Mouse (Mus musculus) liver, embryonic 11.5 days (tissue): ENCODE data around the gene Rtkn. TPM values are rescaled to one million over a fixed set of nuclear protein-coding genes. Genes with fewer than 3 reads are reported as not detected.

ENCODE experiments used
- ATAC-seq: fragments of 200-750 bp; cut with Nextera tagmentation; replicated peaks from 2 replicates; pipeline ENCODE4 v1.8.0; 2017; ENCODE audit warnings: moderate number of reproducible peaks, mild to moderate bottlenecking, moderate TSS enrichment, moderate library complexity; ENCODE audit not compliant: low FRiP score
- DNase-seq: peaks from one replicate; pipeline ENCODE4 v3.0.0-alpha.2; 2017; ENCODE audit warnings: low spot score
- H3K27ac ChIP-seq: fragments of 300-500 bp; sonication (generic); 2 replicates; pipeline ENCODE4 v1.5.1; 2014; ENCODE audit warnings: mild to moderate bottlenecking, low read depth, low read length, control low read depth
- H3K27me3 ChIP-seq: fragments of 300-500 bp; sonication (generic); replicated peaks from 2 replicates; pipeline ENCODE4 v1.6.1; 2014; ENCODE audit warnings: low read length, mixed read lengths; ENCODE audit not compliant: control insufficient read depth, insufficient read depth
- H3K36me3 ChIP-seq: fragments of 300-500 bp; sonication (generic); 2 replicates; pipeline ENCODE4 v1.6.1; 2014; ENCODE audit warnings: mild to moderate bottlenecking, low read length, moderate library complexity, mixed read lengths; ENCODE audit not compliant: control insufficient read depth, insufficient read depth
- H3K4me1 ChIP-seq: fragments of 300-500 bp; sonication (generic); replicated peaks from 2 replicates; pipeline ENCODE4 v1.6.1; 2014; ENCODE audit warnings: low read length, mixed read lengths; ENCODE audit not compliant: control insufficient read depth, insufficient read depth
- H3K4me2 ChIP-seq: fragments of 300-500 bp; sonication (generic); 2 replicates; pipeline ENCODE4 v1.6.1; 2014; ENCODE audit warnings: mild to moderate bottlenecking, control low read depth, moderate library complexity
- H3K4me3 ChIP-seq: fragments of 300-500 bp; sonication (generic); 2 replicates; pipeline ENCODE4 v1.5.1; 2014; ENCODE audit warnings: low read depth, low read length, control low read depth
- H3K9ac ChIP-seq: fragments of 300-500 bp; sonication (generic); 2 replicates; pipeline ENCODE4 v1.6.1; 2014; ENCODE audit warnings: low read depth, low read length, control low read depth
- H3K9me3 ChIP-seq: fragments of 300-500 bp; sonication (generic); 2 replicates; pipeline ENCODE4 v1.6.1; 2016; ENCODE audit warnings: low read length, inconsistent platforms, mixed read lengths; ENCODE audit not compliant: control insufficient read depth
- WGBS: fragments of 180-500 bp; shearing (Covaris S2); extraction: QIAGEN DNeasy Blood & Tissue Kit; methylation state at CpG from one replicate; pipeline ENCODE4 v1.1.7; 2014; 5-methylcytosine and 5-hydroxymethylcytosine counted together
- polyA plus RNA-seq: library from polyadenylated mRNA; unstranded; fragments of >200 nt; fragmentation: Nextera tagmentation; extraction: Ambion mirVana; gene quantifications from 2 replicates; pipeline ENCODE4 v1.2.1, GENCODE M21; 2014

The Rtkn gene
- polyA plus RNA-seq, 1 experiment from 2014 or later = 15.4 TPM

- Histone ChIP-seq H3K4me2 (peak overlapping the region; percentile 100), H3K9me3 (no peaks in the 10 kb centered on the region), H3K4me1 (peaks cover 23% of the 10 kb centered on the region), H3K4me3 (peak overlapping the region; percentile 87), H3K9ac (peak overlapping the region; percentile 95), H3K27ac (peak overlapping the region; percentile 87), H3K36me3 (peaks cover 2% of the 10 kb centered on the region; the same call in 1 of the 2 replicates), H3K27me3 (no peaks in the 10 kb centered on the region; the same call in none of the 2 replicates)
- ATAC-seq = peak; percentile 77
- WGBS = under 1% methylated on average over 74 of the region's 74 CpGs
- DNase-seq = peak; percentile 77
Observed at GRCm38 (mm10) chr6:83101688-83102556, 33.3 kb upstream of the Rtkn start.

GRCm38 (mm10) chr6:83103130-83103650 is 32.1 kb upstream of the Rtkn start:
- Histone ChIP-seq H3K4me2 (peak overlapping the region; percentile 100), H3K27me3 (no peaks in the 10 kb centered on the region; the same call in 1 of the 2 replicates), H3K36me3 (peaks cover 2% of the 10 kb centered on the region; the same call in 1 of the 2 replicates), H3K27ac (peak overlapping the region; percentile 34; the same call in 1 of the 2 replicates), H3K9me3 (no peaks in the 10 kb centered on the region), H3K4me3 (peak overlapping the region; percentile 87), H3K9ac (peak overlapping the region; percentile 95), H3K4me1 (peaks cover 32% of the 10 kb centered on the region)
- ATAC-seq (no peak), DNase-seq (no peak)
- 50% methylated on average over 11 of the region's 11 CpGs for WGBS

GRCm38 (mm10) chr6:83104158-83104557 is 31.1 kb upstream of the Rtkn start:
- no peak for DNase-seq
- no peak overlapping the region for H3K27ac ChIP-seq
- no peak overlapping the region for H3K4me3 ChIP-seq
- no peaks in the 10 kb centered on the region for H3K9me3 ChIP-seq
- peaks cover 33% of the 10 kb centered on the region for H3K4me1 ChIP-seq
- WGBS = 84% methylated on average over 4 of the region's 4 CpGs
- no peak for ATAC-seq
- H3K27me3 ChIP-seq = no peaks in the 10 kb centered on the region; the same call in 1 of the 2 replicates
- peaks cover 2% of the 10 kb centered on the region; the same call in 1 of the 2 replicates for H3K36me3 ChIP-seq
- H3K4me2 ChIP-seq = no peak overlapping the region
- H3K9ac ChIP-seq = no peak overlapping the region

GRCm38 (mm10) chr6:83107566-83108400 is 27.5 kb upstream of the Rtkn start:
- 41% methylated on average over 13 of the region's 13 CpGs for whole genome bisulfite sequencing
- DNase-seq = peak; percentile 81
- peak overlapping the region; percentile 87 for H3K9ac ChIP-seq
- no peaks in the 10 kb centered on the region for H3K27me3 ChIP-seq
- no peaks in the 10 kb centered on the region for H3K9me3 ChIP-seq
- H3K4me1 ChIP-seq = peaks cover 35% of the 10 kb centered on the region
- peak overlapping the region; percentile 92 for H3K4me3 ChIP-seq
- peak overlapping the region; percentile 94 for H3K4me2 ChIP-seq
- H3K36me3 ChIP-seq = peaks cover 2% of the 10 kb centered on the region; the same call in 1 of the 2 replicates
- ATAC-seq = peak; percentile 53
- H3K27ac ChIP-seq = peak overlapping the region; percentile 96; the same call in 1 of the 2 replicates

- no peaks in the 10 kb centered on the region for H3K27me3 ChIP-seq
- H3K27ac ChIP-seq = peak within 1 kb of the TSS; percentile 96
- H3K4me3 ChIP-seq = peak within 1 kb of the TSS; percentile 92
- H3K9me3 ChIP-seq = no peaks in the 10 kb centered on the region
- H3K4me2 ChIP-seq = peak within 1 kb of the TSS; percentile 94
- peak within 1 kb of the TSS; percentile 87 for H3K9ac ChIP-seq
- DNase-seq = peak; percentile 83
- peaks cover 2% of the 10 kb centered on the region; the same call in 1 of the 2 replicates for H3K36me3 ChIP-seq
- under 1% methylated on average over 76 of the region's 76 CpGs for WGBS
- peak; percentile 83 for ATAC-seq
- H3K4me1 ChIP-seq = peaks cover 31% of the 10 kb centered on the region
Observed at GRCm38 (mm10) chr6:83108762-83109668, 26.2 kb upstream of the Rtkn start, which contains the start of gene Mrpl53. TSS of gene Mrpl53 (plus strand) at chr6:83109040.

GRCm38 (mm10) chr6:83111510-83112136 is 23.6 kb upstream of the Rtkn start:
- no peak for DNase-seq
- peak overlapping the region; percentile 11; the same call in 1 of the 2 replicates for H3K27ac ChIP-seq
- H3K27me3 ChIP-seq = no peaks in the 10 kb centered on the region
- H3K4me1 ChIP-seq = peaks cover 45% of the 10 kb centered on the region
- H3K4me3 ChIP-seq = no peak overlapping the region
- H3K4me2 ChIP-seq = no peak overlapping the region
- no peaks in the 10 kb centered on the region for H3K36me3 ChIP-seq
- H3K9me3 ChIP-seq = no peaks in the 10 kb centered on the region
- no peak for ATAC-seq
- WGBS = 70% methylated on average over 4 of the region's 4 CpGs
- H3K9ac ChIP-seq = no peak overlapping the region

- Histone ChIP-seq H3K4me1 (peaks cover 45% of the 10 kb centered on the region), H3K9ac (peak within 1 kb of the TSS; percentile 96), H3K27ac (peak within 1 kb of the TSS; percentile 90), H3K27me3 (no peaks in the 10 kb centered on the region), H3K36me3 (peaks cover 19% of the 10 kb centered on the region; the same call in 1 of the 2 replicates), H3K9me3 (no peaks in the 10 kb centered on the region), H3K4me3 (peak within 1 kb of the TSS; percentile 85), H3K4me2 (peak within 1 kb of the TSS; percentile 97)
- DNase-seq = peak; percentile 96
- WGBS = under 1% methylated on average over 53 of the region's 58 CpGs
- peak; percentile 86 for ATAC-seq
Observed at GRCm38 (mm10) chr6:83115011-83115671, 20.1 kb upstream of the Rtkn start, which contains the start of gene Mogs. TSS of gene Mogs (plus strand) at chr6:83115496.
